Mouse (Mus musculus): ENCODE data around the gene Trim28.
A peak's percentile ranks its signal among the peaks of the same experiment; 100 is the strongest.
"Not testable (repeated sequence)": the region's sequence is repeated elsewhere in the genome, so short reads cannot be mapped to it uniquely, and the experiment has no call there.

Trim28 gene

GRCm38 (mm10) chr7:13034148-13034977 lies 35.4 kb downstream of the Trim28 start, which contains the start of gene Chmp2a:
TSS of gene Chmp2a (minus strand) at chr7:13034807.
- DNase-seq = peak; percentile 98

- DNase-seq = no peak
Observed at GRCm38 (mm10) chr7:13035211-13035855, 36.4 kb downstream of the Trim28 start.

- DNase-seq = no peak
Observed at GRCm38 (mm10) chr7:13036806-13037205, 37.9 kb downstream of the Trim28 start.

GRCm38 (mm10) chr7:13037366-13037765 lies 38.5 kb downstream of the Trim28 start:
- no peak for DNase-seq

- peak; percentile 99 for DNase-seq
Observed at GRCm38 (mm10) chr7:13037901-13038555, 39.1 kb downstream of the Trim28 start, which contains the start of gene Ube2m. TSS of gene Ube2m (minus strand) at chr7:13038275.

GRCm38 (mm10) chr7:13038621-13039169 lies 39.8 kb downstream of the Trim28 start:
- DNase-seq = no peak

GRCm38 (mm10) chr7:13039181-13039580 lies 40.3 kb downstream of the Trim28 start:
- DNase-seq = no peak

- DNase-seq = no peak
Observed at GRCm38 (mm10) chr7:13041256-13041655, 42.3 kb downstream of the Trim28 start.

- DNase-seq = no peak
Observed at GRCm38 (mm10) chr7:13042511-13042910, 43.6 kb downstream of the Trim28 start.

GRCm38 (mm10) chr7:13043120-13043444 lies 44.2 kb downstream of the Trim28 start:
- no peak for DNase-seq

- DNase-seq = no peak
Observed at GRCm38 (mm10) chr7:13043445-13044253, 44.7 kb downstream of the Trim28 start.

- no peak for DNase-seq
Observed at GRCm38 (mm10) chr7:13044254-13044625, 45.3 kb downstream of the Trim28 start.

GRCm38 (mm10) chr7:13046084-13046483 lies 47.2 kb downstream of the Trim28 start:
- DNase-seq = peak; percentile 77

- DNase-seq = no peak
Observed at GRCm38 (mm10) chr7:13053001-13053400, 54.1 kb downstream of the Trim28 start.

GRCm38 (mm10) chr7:13053501-13053900 lies 54.6 kb downstream of the Trim28 start:
- DNase-seq = no peak

GRCm38 (mm10) chr7:13053961-13054286 lies 55.0 kb downstream of the Trim28 start:
- DNase-seq = no peak

GRCm38 (mm10) chr7:13054287-13055010 lies 55.5 kb downstream of the Trim28 start, which contains the start of gene Mzf1:
TSS of gene Mzf1 (minus strand) at chr7:13054764.
- peak; percentile 93 for DNase-seq

- no peak for DNase-seq
Observed at GRCm38 (mm10) chr7:13056913-13057700, 58.2 kb downstream of the Trim28 start.

- DNase-seq = no peak
Observed at GRCm38 (mm10) chr7:13059536-13059935, 60.6 kb downstream of the Trim28 start.

GRCm38 (mm10) chr7:13063399-13063798 lies 64.5 kb downstream of the Trim28 start:
- DNase-seq = not testable (repeated sequence)

- DNase-seq = no peak
Observed at GRCm38 (mm10) chr7:13072293-13072692, 73.4 kb downstream of the Trim28 start.

All from lung, postnatal 14 days (tissue).